ENCODE assay signal across 28 mouse cellular contexts in the genomic region with DNA sequence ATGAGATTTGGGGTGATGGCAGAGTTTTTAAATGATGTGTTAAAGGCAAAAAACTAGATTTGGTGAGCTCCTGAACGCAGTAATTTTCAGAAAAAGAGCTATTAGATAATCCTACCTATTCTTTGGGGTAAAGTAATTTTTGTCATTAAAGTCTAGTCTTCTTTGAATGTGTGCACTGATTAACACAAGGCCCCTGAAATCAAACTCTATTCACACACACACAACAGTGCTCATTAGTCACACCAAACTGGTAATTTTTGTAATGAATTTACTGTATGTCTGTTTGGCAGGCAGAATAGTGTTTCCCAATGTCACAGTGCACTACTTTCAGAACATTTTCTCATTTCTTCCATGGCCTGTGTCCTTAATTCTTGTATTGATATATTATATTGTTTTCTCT.
"Had no signal": no experiment of that assay in that cellular context is flagged by ENCODE, and none has a peak within 500 bp of the region (broad histone marks: within the 10 kb centered on the region; RNA-seq: fewer than 3 reads in every experiment).

No protein-coding gene starts in this region.

- H3K4me2 ChIP-seq: heart, embryonic 11.5 days; heart, embryonic 13.5 days; heart, embryonic 15.5 days; hindbrain, embryonic 14.5 days; intestine, embryonic 15.5 days; limb, embryonic 12.5 days; liver, embryonic 11.5 days; liver, embryonic 13.5 days; liver, embryonic 15.5 days had no signal

- H3K36me3 ChIP-seq: heart, embryonic 13.5 days; heart, embryonic 15.5 days; intestine, embryonic 15.5 days; limb, embryonic 10.5 days; limb, embryonic 12.5 days; liver, embryonic 13.5 days; liver, embryonic 15.5 days had no signal

- ATAC-seq: hindbrain, embryonic 16.5 days; inflammation-experienced regulatory T-cells, adult 6 months; intestine, embryonic 15.5 days; intestine, postnatal 0 days; liver, postnatal 0 days had no signal

- H3K9me3 ChIP-seq: heart, embryonic 13.5 days; heart, embryonic 15.5 days; intestine, embryonic 15.5 days; limb, embryonic 10.5 days; limb, embryonic 12.5 days; liver, embryonic 13.5 days; liver, embryonic 15.5 days had no signal

- H3K4me3 ChIP-seq: gastrocnemius, adult 2 months; heart, adult 2 months; heart, embryonic 13.5 days; heart, embryonic 15.5 days; intestine, embryonic 15.5 days; layer of hippocampus, adult 2 months; left cerebral cortex, adult 2 months; limb, embryonic 10.5 days; limb, embryonic 12.5 days; liver, embryonic 13.5 days; liver, embryonic 15.5 days had no signal

- H3K4me1 ChIP-seq: heart, embryonic 13.5 days; heart, embryonic 15.5 days; intestine, embryonic 15.5 days; limb, embryonic 10.5 days; limb, embryonic 12.5 days; liver, embryonic 13.5 days; liver, embryonic 15.5 days had no signal

- H3K9ac ChIP-seq: heart, embryonic 13.5 days; heart, embryonic 15.5 days; hindbrain, embryonic 14.5 days; intestine, embryonic 15.5 days; limb, embryonic 12.5 days; liver, embryonic 13.5 days; liver, embryonic 15.5 days; liver, postnatal 0 days had no signal

- H3K27me3 ChIP-seq: heart, embryonic 13.5 days; heart, embryonic 15.5 days; intestine, embryonic 15.5 days; limb, embryonic 12.5 days; liver, embryonic 13.5 days; liver, embryonic 15.5 days had no signal

- H3K27ac ChIP-seq: gastrocnemius, adult 2 months; heart, adult 2 months; heart, embryonic 13.5 days; heart, embryonic 15.5 days; hindbrain, embryonic 14.5 days; intestine, embryonic 15.5 days; layer of hippocampus, adult 2 months; left cerebral cortex, adult 2 months; limb, embryonic 10.5 days; limb, embryonic 12.5 days; liver, embryonic 13.5 days; liver, embryonic 15.5 days had no signal

- DNase-seq: gastrocnemius, adult 2 months; gastrocnemius, postnatal 10 days; gastrocnemius, postnatal 25 days; heart, adult 2 months; heart, postnatal 14 days; heart, postnatal 36 days; kidney, adult 18-20 months; kidney, adult 8-10 months; kidney, postnatal 10 days; kidney, postnatal 25 days; kidney, postnatal 4 days; liver; liver, embryonic 13.5 days; liver, postnatal 0 days had no signal
